Mouse (Mus musculus): ENCODE measurements around the gene Krtap5-4.
A peak's percentile ranks its signal among the peaks of the same experiment; 100 is the strongest.
"Not testable (repeated sequence)": the region's sequence is repeated elsewhere in the genome, so short reads cannot be mapped to it uniquely, and the experiment has no call there.

The Krtap5-4 gene

GRCm38 (mm10) chr7:142303249-142303648 is at the start of gene Krtap5-4:
Gene Krtap5-4, plus strand, starts transcription at chr7:142303549.
- DNase-seq (ENCODE audit: low spot score): no peak

- DNase-seq (ENCODE audit: low spot score): no peak
These were observed 47.8 kb upstream of the Krtap5-4 start for GRCm38 (mm10) chr7:142255517-142255916.

GRCm38 (mm10) chr7:142258254-142258653 is 45.1 kb upstream of the Krtap5-4 start, which contains the start of gene Gm2431:
Gene Gm2431, minus strand, starts transcription at chr7:142258354.
- not testable (repeated sequence) for DNase-seq (ENCODE audit: low spot score)

GRCm38 (mm10) chr7:142274263-142274662 is 29.1 kb upstream of the Krtap5-4 start, which contains the start of gene Gm4559:
Gene Gm4559, minus strand, starts transcription at chr7:142274363.
- not testable (repeated sequence) for DNase-seq (ENCODE audit: low spot score)

- not testable (repeated sequence) for DNase-seq (ENCODE audit: low spot score)
These were observed 25.2 kb upstream of the Krtap5-4 start for GRCm38 (mm10) chr7:142278183-142278582.

- not testable (repeated sequence) for DNase-seq (ENCODE audit: low spot score)
These were observed 24.1 kb upstream of the Krtap5-4 start for GRCm38 (mm10) chr7:142279291-142279690.

GRCm38 (mm10) chr7:142282847-142283246 is 20.5 kb upstream of the Krtap5-4 start:
- peak; percentile 73 for DNase-seq (ENCODE audit: low spot score)

- DNase-seq (ENCODE audit: low spot score): peak; percentile 76
These were observed 19.2 kb upstream of the Krtap5-4 start for GRCm38 (mm10) chr7:142284023-142284591.

GRCm38 (mm10) chr7:142284615-142285080 is 18.7 kb upstream of the Krtap5-4 start:
- peak; percentile 87 for DNase-seq (ENCODE audit: low spot score)

- DNase-seq (ENCODE audit: low spot score): peak; percentile 29
These were observed 18.1 kb upstream of the Krtap5-4 start for GRCm38 (mm10) chr7:142285130-142285835.

- not testable (repeated sequence) for DNase-seq (ENCODE audit: low spot score)
These were observed 17.3 kb upstream of the Krtap5-4 start for GRCm38 (mm10) chr7:142285910-142286612.

GRCm38 (mm10) chr7:142293851-142294250 is 9.5 kb upstream of the Krtap5-4 start:
- not testable (repeated sequence) for DNase-seq (ENCODE audit: low spot score)

GRCm38 (mm10) chr7:142295418-142295817 is 7.9 kb upstream of the Krtap5-4 start:
- DNase-seq (ENCODE audit: low spot score): no peak

- not testable (repeated sequence) for DNase-seq (ENCODE audit: low spot score)
These were observed 7.2 kb upstream of the Krtap5-4 start for GRCm38 (mm10) chr7:142296108-142296507.

GRCm38 (mm10) chr7:142297018-142297417 is 6.3 kb upstream of the Krtap5-4 start, which contains the start of gene Krtap5-1:
Gene Krtap5-1, minus strand, starts transcription at chr7:142297118.
- DNase-seq (ENCODE audit: low spot score): not testable (repeated sequence)

GRCm38 (mm10) chr7:142303929-142304328 is 580 bp downstream of the Krtap5-4 start:
- DNase-seq (ENCODE audit: low spot score): not testable (repeated sequence)

- DNase-seq (ENCODE audit: low spot score): no peak
These were observed 11.4 kb downstream of the Krtap5-4 start for GRCm38 (mm10) chr7:142314600-142315285.

- DNase-seq (ENCODE audit: low spot score): no peak
These were observed 13.2 kb downstream of the Krtap5-4 start for GRCm38 (mm10) chr7:142316558-142316957.

GRCm38 (mm10) chr7:142317216-142317615 is 13.9 kb downstream of the Krtap5-4 start:
- DNase-seq (ENCODE audit: low spot score): no peak

- DNase-seq (ENCODE audit: low spot score): no peak
These were observed 15.8 kb downstream of the Krtap5-4 start for GRCm38 (mm10) chr7:142319124-142319523.

- no peak for DNase-seq (ENCODE audit: low spot score)
These were observed 17.6 kb downstream of the Krtap5-4 start for GRCm38 (mm10) chr7:142320906-142321305.
